Mouse (Mus musculus) kidney, adult 2 months (tissue): ENCODE results near the gene Snx5.

Experiments used
- CTCF ChIP-seq: fragments of 200-500 bp; conservative IDR thresholded peaks from 2 replicates; pipeline ENCODE4 v1.5.1; 2011; ENCODE audit warnings: low read depth, mild to moderate bottlenecking, control low read depth, low read length, moderate library complexity, mixed read lengths; ENCODE audit not compliant: insufficient read depth, insufficient read length
- POLR2A ChIP-seq: fragments of 200-500 bp; IDR thresholded peaks from one replicate; pipeline ENCODE4 v1.6.1; 2011; ENCODE audit warnings: low read depth, low read length, control low read depth

DNA sequence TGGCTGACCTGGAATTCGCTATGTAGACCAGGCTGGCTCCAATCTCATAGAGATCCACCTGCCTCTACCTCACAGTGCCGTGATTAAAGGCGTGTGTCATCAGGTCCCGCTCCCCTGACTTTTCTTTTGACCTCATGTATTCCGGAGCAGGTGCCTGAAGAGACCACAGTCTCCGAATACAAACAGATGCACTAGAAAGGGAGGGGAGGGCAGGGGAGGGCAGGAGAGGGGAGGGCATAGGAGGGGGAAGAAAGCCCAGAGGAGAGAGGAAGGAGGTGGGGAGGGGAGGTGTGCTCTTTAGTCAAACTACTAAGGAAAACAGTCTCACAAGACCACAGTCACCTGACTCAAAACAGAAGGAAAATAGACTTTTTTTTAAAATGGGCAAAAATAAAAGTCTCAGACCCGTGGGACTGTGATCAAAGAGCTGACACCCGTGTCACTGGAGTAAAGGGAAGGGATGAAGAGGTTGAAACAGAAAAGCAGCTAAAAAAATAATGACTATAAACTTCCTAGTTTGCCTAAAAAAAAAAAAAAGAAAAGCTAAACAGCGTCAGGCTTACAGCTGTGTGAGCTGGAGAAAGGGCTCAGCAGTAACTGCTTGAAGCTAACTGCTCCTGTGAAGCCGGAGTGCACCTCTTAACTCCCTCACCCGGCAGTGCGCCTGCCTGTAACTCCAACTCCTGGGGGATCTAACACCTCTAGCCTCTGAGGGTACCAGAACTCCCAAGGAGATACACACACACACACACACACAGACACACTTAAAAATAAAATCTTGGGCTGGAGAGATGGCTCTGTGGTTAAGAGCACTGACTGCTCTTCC is 42.0 kb downstream of the Snx5 start:
- no peak for TF ChIP-seq POLR2A
- no peak for TF ChIP-seq CTCF
